Mouse (Mus musculus): Measurements from ENCODE around the gene Cobl. TPM values are rescaled to one million over a fixed set of nuclear protein-coding genes. Genes with fewer than 3 reads are reported as not detected.

Cobl gene
- total RNA-seq (2023), result not detected

GRCm38 (mm10) chr11:12464181-12465162 lies at the start of gene Cobl:
Cobl (minus strand) TSS chr11:12464960.

Measured in B cell, adult 67 days (primary cell).